Mouse (Mus musculus) adrenal gland, adult 8-10 months (tissue): ENCODE measurements at regions not wholly inside any gene's neighbourhood (a gene's known extent, or its start where the extent isn't known, plus 50 kb on each side); places are given as distances from the start of the nearest gene placed in this dataset.
A peak's percentile ranks its signal among the peaks of the same experiment; 100 is the strongest.

Experiments
- DNase-seq: peaks from one replicate; pipeline ENCODE4 v3.0.0; 2022

- DNase-seq = no peak
Measured at GRCm38 (mm10) chr3:81279266-81279665, 243.1 kb downstream of the Pdgfc start.

- DNase-seq = no peak
Measured at GRCm38 (mm10) chr3:81289762-81290161, 253.5 kb downstream of the Pdgfc start.

DNA sequence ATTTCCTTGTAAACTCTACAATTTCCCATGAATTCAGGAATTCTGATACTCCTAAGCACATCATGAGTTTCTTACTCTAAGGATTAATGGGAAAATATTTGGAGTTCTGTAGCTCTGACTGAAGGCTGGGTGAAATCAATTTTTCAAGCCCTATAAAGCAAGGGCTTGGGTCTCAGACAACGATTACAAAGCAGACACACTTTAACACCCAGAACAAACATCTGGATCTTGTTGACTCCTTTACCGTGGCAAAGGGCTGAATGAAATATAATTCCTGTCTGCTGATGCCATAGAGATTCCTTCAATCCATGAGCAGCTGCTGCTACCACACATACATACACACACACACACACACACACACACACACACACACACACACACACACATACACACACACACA, 256.2 kb downstream of the Pdgfc start:
- no peak for DNase-seq

GRCm38 (mm10) chr3:81293186-81293819, 257.1 kb downstream of the Pdgfc start:
- DNase-seq = no peak

GRCm38 (mm10) chr3:81304017-81304791, 268.0 kb downstream of the Pdgfc start:
- no peak for DNase-seq

GRCm38 (mm10) chr3:81305412-81306165, 269.4 kb downstream of the Pdgfc start:
- DNase-seq = no peak

DNA sequence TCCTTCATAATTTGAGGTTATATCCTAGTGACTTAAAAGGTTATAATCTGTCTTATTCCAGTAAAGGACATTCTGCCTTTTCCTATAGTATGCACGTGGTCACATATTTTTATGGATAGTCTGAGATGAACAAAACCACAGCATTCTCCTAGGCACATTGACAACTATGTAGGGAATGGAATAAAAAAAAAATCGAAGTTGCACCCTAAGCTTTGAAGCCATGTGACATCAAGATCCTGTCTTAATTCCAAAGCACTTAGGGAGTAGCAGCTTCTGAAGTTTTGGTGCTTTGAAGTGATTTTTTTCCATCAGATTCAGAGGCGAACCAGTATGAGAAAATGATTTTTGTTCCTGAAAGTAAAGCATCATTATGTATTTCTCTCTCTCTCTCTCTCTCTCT, 290.6 kb downstream of the Pdgfc start:
- DNase-seq = no peak

DNA sequence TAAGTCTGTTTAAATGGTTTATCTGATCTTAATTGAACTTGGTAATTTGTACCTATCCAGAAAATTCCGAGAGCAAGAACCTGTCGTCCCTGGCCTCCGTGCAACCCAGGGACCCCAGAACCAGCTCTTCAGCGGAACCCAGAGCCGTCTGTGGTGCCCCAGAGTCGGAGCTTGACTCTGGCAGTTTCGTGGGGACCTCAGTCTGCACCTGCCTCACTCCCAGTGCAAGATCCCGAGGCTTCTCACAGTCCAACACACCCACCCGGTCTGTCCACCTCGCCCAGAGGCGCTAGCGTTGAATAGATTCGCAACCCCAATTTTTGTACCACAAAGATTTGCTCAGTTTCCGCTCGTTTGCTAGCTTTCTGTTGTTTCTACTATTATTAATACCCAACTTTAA, 315.5 kb downstream of the Pdgfc start:
- no peak for DNase-seq

DNA sequence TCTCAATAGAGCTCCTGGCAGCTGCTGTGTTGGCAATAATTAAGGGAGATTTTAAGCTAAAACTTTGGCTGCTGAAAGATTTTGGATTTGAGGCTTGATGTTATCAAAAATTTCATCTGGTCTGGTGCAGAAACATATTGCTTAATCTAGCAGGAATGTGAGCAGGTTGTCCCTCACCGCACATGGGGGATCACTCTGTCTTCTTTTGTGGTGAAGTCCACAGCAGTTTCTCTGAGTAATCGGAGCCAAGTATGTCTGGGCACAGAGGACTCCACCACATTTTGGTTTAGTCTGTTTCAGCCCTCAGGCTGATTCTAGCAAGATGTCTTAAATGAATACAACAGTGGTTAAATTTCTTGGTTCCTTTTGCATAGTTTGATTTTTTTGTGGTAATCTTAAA, 331.7 kb downstream of the Pdgfc start:
- DNase-seq = no peak

DNA sequence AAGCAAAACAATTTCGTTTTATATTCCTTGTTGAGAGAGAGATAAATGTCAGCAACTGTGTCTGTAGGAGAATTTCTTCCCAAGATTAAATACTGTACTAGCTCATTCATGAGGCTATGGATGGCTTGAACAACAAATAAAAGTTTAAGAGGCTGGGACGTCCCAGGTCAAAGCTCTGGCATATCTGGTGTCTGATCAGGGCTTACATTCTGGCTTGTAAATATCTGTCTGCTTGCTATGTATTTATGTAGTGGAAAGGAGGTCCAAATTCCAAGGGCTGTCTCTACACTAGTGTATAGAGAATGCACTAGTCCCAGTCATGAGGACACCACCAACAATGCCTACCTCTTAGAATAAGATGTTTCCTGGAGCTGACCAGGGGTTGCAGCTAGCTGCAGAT, 332.4 kb downstream of the Pdgfc start:
- DNase-seq = no peak

DNA sequence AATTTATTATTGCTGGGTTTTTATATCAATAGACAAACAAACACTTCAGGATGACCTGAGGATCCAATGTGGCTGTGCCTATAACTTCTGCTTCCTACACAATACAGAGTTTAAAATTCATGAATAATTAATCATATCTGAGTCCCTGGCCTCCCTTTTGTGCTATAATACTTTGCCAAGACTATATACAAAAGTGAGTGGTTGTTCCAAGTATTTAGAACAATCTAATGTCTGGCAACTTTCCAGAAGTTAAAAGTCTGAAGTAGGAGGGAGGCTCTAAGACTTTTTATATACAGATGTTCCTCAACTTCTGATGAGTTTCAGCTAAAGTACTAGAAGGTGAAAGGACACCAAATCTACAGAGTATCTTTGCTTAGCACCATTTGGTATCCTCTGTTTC, 333.5 kb downstream of the Pdgfc start:
- DNase-seq = no peak

DNA sequence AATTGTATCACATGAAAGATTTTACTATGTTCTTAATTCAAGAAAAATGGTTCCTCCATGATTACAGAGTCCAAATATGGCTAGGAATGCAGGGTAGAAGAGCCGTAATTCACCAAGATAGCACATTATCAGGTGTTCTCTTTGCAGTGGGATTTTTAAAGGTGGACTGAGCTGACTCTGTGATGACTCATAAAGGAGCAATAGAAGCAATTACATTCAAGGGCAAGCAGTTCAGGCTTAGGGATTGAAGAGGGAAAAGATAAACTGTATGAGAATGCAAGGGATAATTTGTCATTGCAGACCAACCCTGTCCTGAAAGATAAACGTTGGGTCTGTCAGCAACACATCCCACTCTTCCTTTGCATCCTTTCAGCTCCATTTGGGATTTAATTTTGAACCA, 339.8 kb downstream of the Pdgfc start:
- no peak for DNase-seq

DNA sequence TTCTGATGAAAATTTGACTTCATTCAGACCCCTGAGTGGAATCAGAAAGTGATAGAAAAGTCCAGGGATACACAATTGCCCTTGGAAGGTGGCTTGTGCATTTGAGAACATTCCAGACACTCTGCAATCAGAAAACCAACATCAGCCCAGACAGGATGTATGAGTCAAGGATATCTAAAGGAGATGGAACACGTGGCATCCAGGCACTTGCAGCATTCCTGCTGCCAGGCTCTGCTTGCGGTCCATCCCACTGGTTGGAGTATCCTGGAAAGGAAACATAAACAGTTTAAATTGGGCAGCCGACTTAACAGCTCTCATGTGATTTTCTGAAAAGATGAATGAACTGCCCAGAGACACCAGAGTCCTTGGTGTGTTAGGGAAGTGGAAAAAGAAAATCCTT, 341.2 kb downstream of the Pdgfc start:
- no peak for DNase-seq

DNA sequence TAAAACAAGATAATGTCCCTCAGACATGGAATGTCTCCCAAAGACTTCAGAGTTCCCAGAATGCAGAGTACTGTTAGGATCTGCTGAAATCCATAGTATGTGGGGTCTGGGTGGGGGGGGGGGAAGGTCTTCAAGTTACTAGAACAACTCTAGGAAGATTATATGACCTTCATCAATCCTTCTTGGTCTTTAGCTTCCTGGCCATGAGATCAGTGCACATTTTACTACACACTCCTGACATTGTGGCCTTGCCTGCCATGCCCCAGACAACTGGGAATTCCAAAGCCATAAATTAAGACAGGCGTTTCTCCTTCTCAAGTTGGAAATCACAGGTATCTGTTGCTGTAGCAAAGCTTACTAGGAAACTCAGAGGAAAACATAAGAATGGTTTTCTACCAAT, 343.1 kb downstream of the Pdgfc start:
- no peak for DNase-seq

GRCm38 (mm10) chr3:81386931-81387330, 350.7 kb downstream of the Pdgfc start:
- no peak for DNase-seq

DNA sequence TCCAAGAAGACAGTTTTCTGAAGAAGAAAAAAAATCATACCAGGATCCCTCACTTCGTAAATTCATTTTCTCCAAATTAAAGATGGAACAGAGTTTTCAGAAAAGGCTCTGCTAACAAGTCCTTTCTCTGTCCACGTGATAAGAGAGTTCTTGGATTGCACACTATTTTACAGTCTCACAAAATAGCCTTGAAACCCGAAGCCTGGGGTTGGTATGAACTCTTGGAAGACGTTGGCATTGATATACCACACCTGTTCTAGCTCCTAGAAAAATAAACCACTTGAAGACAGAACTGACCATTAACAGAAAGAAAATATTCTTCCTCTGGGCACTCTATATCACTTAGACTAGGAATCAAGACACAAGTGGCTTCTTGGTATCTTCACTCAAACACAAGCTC, 351.4 kb downstream of the Pdgfc start:
- no peak for DNase-seq

- DNase-seq = no peak
Measured at GRCm38 (mm10) chr3:81397212-81397611, 361.0 kb downstream of the Pdgfc start.

DNA sequence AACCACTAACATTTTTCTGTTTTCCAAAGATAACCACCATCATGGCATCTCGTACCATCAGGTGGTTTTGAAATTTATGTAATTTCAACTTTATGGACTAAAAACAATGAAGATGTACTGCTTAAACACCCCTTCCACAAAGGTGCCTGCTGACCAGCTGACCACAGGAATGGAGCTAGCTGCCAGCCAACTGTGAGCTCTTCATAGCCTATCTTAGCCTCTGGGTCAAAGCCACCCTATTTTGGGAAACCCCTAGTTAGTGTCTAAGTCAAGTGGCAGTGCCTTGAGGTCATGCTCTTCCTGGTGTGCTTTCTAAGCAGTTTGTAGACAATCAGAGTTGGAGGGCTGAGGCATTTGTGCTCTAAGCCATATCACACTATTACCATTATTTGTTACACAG, 364.8 kb downstream of the Pdgfc start:
- DNase-seq = no peak

- DNase-seq = no peak
Measured at GRCm38 (mm10) chr3:81408914-81409313, 372.7 kb downstream of the Pdgfc start.

GRCm38 (mm10) chr3:81421875-81422274, 385.7 kb downstream of the Pdgfc start:
- no peak for DNase-seq

GRCm38 (mm10) chr3:81426765-81427164, 390.5 kb downstream of the Pdgfc start:
- peak; percentile 29 for DNase-seq
